Mouse (Mus musculus): ENCODE data around the gene Ly6g6c.

DNA sequence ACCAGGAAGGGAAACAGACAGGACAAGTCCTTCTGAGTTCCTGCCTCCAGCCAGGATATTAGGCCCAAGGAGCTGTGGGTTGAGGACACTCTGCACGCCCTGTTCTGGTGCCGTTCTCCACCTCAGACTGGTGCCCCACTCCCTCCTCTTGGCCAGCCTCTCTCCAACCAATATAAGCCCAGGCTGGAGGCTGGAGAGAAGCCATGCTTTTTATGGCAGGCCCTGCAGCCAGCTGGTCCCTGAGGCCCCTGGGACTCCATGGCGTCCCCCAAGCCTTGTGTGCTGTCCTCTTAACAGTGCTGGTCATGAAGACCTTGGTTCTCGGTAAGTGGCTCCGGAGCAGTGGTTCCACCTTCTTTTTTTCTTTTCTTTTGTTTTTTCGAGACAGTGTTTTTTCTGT lies 42.9 kb downstream of the Ly6g6c start, which contains the start of gene Ly6g5c:
- TF ChIP-seq POLR2A (IDR thresholded peaks at IDR 0.05; ENCODE audit: extremely low read depth, insufficient read depth, low read length): no peak
- TF ChIP-seq CTCF (IDR thresholded peaks at IDR 0.05; ENCODE audit: extremely low read depth, insufficient read depth, low read length): no peak

Data from cortical plate, adult 2 months (tissue).